Mouse (Mus musculus) cerebellum, postnatal 4 days (tissue): ENCODE data around the gene F8.

Experiments
- DNase-seq, 2 experiments: peaks; one replicate each; pipeline ENCODE4 v3.0.0; 2022; ENCODE audit warnings: low spot score in 2 of 2, mixed read lengths in 1 of 2

Gene F8

GRCm38 (mm10) chrX:75138182-75138581, 244.2 kb downstream of the F8 start:
- no peak for DNase-seq

GRCm38 (mm10) chrX:75137729-75138128, 244.7 kb downstream of the F8 start:
- DNase-seq = no peak

GRCm38 (mm10) chrX:75136938-75137337, 245.5 kb downstream of the F8 start:
- DNase-seq = no peak

- peak; percentile 27 to 62 for DNase-seq
These were observed 251.8 kb downstream of the F8 start, which contains the start of gene Mpp1 for GRCm38 (mm10) chrX:75130467-75131160. Mpp1 (minus strand) TSS chrX:75131016.

- DNase-seq = no peak
These were observed 252.9 kb downstream of the F8 start for GRCm38 (mm10) chrX:75129474-75129873.

GRCm38 (mm10) chrX:75128333-75128980, 254.0 kb downstream of the F8 start:
- DNase-seq = no peak

- no peak for DNase-seq
These were observed 255.5 kb downstream of the F8 start for GRCm38 (mm10) chrX:75126893-75127292.

GRCm38 (mm10) chrX:75125606-75126005, 256.8 kb downstream of the F8 start:
- no peak for DNase-seq
